Mouse (Mus musculus) heart, embryonic 10.5 days (tissue): ENCODE data around the gene Bcl2l15. TPM values are rescaled to one million over a fixed set of nuclear protein-coding genes. Genes with fewer than 3 reads are reported as not detected.
"Not testable (repeated sequence)": the region's sequence is repeated elsewhere in the genome, so short reads cannot be mapped to it uniquely, and the experiment has no call there.

Source experiments
- DNase-seq: peaks from one replicate; pipeline ENCODE4 v3.0.0-alpha.2; 2017; ENCODE audit warnings: low spot score
- H3K27ac ChIP-seq: fragments of 300-500 bp; sonication (generic); 2 replicates; pipeline ENCODE4 v1.5.1; 2016; ENCODE audit warnings: mild to moderate bottlenecking
- H3K27me3 ChIP-seq: fragments of 300-500 bp; sonication (generic); 2 replicates; pipeline ENCODE4 v1.6.1; 2016; ENCODE audit warnings: mild to moderate bottlenecking; ENCODE audit not compliant: poor library complexity, insufficient read depth, severe bottlenecking
- H3K36me3 ChIP-seq: fragments of 300-500 bp; sonication (generic); 2 replicates; pipeline ENCODE4 v1.6.1; 2016; ENCODE audit warnings: mild to moderate bottlenecking, moderate library complexity
- H3K4me1 ChIP-seq: fragments of 300-500 bp; sonication (generic); 2 replicates; pipeline ENCODE4 v1.6.1; 2016; ENCODE audit warnings: mild to moderate bottlenecking
- H3K4me3 ChIP-seq: fragments of 300-500 bp; sonication (generic); 2 replicates; pipeline ENCODE4 v1.5.1; 2016; ENCODE audit warnings: mild to moderate bottlenecking, moderate library complexity
- H3K9me3 ChIP-seq: fragments of 300-500 bp; sonication (generic); 2 replicates; pipeline ENCODE4 v1.6.1; 2016; ENCODE audit warnings: mild to moderate bottlenecking, moderate library complexity
- WGBS: fragments of 180-500 bp; shearing (Covaris S2); methylation state at CpG from one replicate; pipeline ENCODE4 v1.1.7; 2016; 5-methylcytosine and 5-hydroxymethylcytosine counted together
- polyA plus RNA-seq: library from polyadenylated mRNA; unstranded; fragments of >200 nt; fragmentation: Nextera tagmentation; extraction: Ambion mirVana; gene quantifications from 2 replicates; pipeline ENCODE4 v1.2.1, GENCODE M21; 2016

Bcl2l15 gene
- polyA plus RNA-seq, 1 experiment from 2014 or later, result 0.13 TPM

DNA sequence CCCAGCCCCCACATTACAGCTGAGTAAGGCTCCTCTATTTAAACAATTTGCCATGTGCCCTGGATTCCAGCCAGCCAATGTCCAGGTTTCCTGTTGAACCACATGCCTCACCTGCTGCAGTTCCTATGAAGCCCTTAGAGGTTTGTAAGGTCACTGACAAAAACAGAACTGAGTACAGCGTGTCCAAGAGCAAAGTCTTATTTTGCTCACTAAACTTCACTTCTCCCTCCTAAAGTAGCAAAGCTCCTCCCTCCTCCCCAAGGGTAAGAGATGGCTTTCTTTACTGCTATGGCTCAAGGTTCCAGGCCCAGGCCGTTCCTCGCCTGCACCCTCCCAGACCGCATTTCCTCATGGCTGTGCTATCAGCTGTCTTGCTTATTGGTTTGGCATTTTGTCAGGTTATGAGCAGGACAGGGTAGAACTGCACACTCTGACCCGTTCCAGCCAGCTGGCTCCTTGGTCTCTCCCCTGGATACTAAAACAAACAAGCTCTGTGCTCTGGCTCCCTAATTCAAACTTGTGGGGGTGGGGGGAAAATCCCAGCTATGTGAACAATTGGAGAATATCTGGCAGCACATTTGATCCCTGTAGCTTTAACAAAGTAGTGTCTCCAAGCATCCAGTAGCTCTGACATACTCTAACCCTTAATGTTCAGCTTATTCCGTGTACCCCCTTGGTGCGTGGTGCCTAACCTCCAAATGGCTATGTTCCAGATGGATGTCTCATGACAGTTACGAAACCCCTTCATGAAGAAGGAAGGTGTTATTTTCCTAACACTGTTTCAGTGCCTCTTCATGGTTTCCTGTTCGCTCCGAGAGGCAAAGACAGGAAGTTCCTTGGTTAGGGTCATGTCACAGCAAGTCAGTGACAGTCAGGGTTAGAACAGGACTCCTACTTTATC lies 30.5 kb upstream of the Bcl2l15 start:
- H3K27ac ChIP-seq, result peak overlapping the region; percentile 68
- H3K4me3 ChIP-seq, result no peak overlapping the region
- 67% methylated on average over 10 of the region's 10 CpGs for WGBS
- H3K9me3 ChIP-seq, result no peaks in the 10 kb centered on the region
- no peak for DNase-seq
- H3K4me1 ChIP-seq, result peaks cover 9% of the 10 kb centered on the region
- H3K27me3 ChIP-seq, result no peaks in the 10 kb centered on the region
- peaks cover 43% of the 10 kb centered on the region for H3K36me3 ChIP-seq

DNA sequence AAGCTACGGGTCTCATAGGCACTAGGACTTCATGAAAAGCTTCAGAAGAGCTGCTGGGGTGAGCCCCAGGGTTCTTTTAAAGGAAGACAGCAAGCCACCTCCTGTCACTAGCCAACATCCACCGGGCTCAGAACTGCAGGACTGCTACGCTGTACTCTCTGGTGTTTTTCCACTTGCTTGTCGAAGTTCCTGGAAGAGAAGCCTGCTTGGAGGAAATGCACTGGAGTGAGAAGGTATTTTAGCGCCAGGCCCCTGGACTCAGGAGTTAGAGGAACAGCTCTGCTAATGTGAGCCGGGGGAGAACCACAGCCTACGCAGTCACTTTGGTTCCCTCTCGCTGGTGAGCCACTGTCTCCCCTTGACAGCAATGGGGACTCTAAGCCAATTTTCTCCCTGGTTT lies 29.5 kb upstream of the Bcl2l15 start:
- H3K4me1 ChIP-seq, result peaks cover 11% of the 10 kb centered on the region
- H3K27me3 ChIP-seq, result no peaks in the 10 kb centered on the region
- H3K36me3 ChIP-seq, result peaks cover 49% of the 10 kb centered on the region
- no peaks in the 10 kb centered on the region for H3K9me3 ChIP-seq
- no peak overlapping the region for H3K4me3 ChIP-seq
- WGBS, result 77% methylated on average over 8 of the region's 8 CpGs
- DNase-seq, result no peak
- H3K27ac ChIP-seq, result peak overlapping the region; percentile 37; the same call in 1 of the 2 replicates

DNA sequence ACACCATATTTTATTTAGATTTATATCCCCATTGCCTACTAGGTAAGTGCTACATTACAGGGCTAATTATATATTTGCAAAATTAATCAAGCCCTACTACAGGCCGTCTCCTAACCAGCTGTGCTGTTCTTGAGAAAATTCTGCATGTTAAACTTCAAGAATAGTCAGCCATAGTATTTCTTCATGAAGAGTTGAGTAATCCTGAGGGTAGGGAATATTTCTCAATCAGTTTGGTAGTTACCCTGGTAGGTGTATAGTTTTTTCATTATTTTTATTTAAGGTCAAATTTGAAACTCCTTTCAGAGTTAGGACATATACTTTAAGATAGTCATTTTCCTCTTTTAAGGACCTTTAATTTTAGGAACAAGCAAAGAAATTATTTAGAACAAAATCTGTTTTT lies 26.7 kb upstream of the Bcl2l15 start:
- Histone ChIP-seq H3K27me3 (no peaks in the 10 kb centered on the region), H3K4me1 (peaks cover 27% of the 10 kb centered on the region), H3K9me3 (no peaks in the 10 kb centered on the region), H3K4me3 (no peak overlapping the region), H3K36me3 (peaks cover 48% of the 10 kb centered on the region), H3K27ac (no peak overlapping the region)
- 88% methylated on average over 1 of the region's 1 CpGs for WGBS
- no peak for DNase-seq

DNA sequence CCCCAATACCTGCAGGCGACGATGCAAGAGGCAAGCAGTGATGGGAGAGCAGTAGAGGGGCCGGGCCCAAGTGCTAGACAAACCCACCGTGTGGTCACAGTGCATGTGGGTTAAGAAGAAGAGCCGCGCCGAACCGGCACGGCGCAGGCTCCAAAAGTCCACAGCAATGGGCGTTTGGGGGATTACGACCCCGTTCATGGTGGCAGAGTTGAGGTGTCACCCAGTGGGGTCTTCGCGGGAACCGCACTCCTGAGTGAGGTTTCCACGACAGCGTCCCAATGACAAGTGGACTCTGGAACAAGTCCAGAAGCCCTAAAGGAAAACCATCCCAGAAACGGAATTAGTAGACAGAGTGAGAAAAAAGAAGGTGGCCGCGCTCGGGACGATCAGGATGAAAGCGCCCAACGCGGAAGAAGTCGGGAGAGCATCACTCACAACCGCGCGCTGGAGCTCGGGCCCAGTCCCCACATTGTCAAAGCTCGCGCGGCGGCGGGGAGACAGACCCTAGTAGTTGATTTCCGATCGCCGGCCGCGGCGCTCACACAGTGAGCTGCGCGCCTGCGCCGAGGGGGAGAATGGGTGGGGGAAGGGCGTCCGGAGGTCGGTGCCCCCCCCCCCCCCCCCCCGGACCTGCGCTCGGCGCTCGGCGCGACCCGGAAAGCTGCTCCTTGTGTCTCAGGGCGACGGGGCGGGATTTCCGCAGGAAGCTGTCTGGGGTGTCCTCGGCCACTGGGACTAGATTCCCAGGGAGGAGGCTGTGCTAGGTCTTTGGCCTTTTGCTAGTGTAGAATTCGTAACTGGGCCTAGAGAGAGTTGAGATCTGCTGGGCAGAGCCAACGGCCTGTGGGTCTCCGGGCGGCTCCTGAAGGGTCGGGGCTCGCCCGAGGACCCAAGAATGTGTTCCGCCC lies 23.3 kb upstream of the Bcl2l15 start, which contains the start of the genes Dclre1b, Ap4b1 and Gm43064:
Gene Dclre1b (minus strand): TSS at position 554 of the 908 bp plus-strand sequence.
Gene Ap4b1 (plus strand): TSS at position 630 of the 908 bp plus-strand sequence.
Gene Gm43064 (plus strand): TSS at position 683 of the 908 bp plus-strand sequence.
- Histone ChIP-seq H3K27ac (peak within 1 kb of the TSS; percentile 96), H3K4me1 (peaks cover 18% of the 10 kb centered on the region), H3K36me3 (peaks cover 37% of the 10 kb centered on the region), H3K9me3 (no peaks in the 10 kb centered on the region), H3K4me3 (peak within 1 kb of the TSS; percentile 87), H3K27me3 (no peaks in the 10 kb centered on the region)
- peak; percentile 97 for DNase-seq
- WGBS, result under 1% methylated on average over 62 of the region's 70 CpGs

DNA sequence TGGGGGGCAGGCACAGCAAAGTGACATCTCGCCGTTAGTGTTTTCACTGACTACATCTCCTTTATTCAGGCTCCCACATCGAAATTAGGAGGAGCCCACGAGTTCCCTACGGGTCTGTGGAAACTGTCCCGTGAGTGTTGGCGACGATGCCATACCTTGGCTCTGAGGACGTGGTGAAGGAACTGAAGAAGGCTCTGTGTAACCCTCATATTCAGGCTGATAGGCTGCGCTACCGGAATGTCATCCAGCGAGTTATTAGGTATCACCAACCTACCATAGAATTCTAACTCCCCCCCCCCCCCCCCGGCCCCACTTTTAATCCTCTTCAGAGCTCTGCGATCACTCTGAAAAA lies 22.6 kb upstream of the Bcl2l15 start:
- DNase-seq, result no peak
- Histone ChIP-seq H3K36me3 (peaks cover 34% of the 10 kb centered on the region), H3K4me1 (peaks cover 18% of the 10 kb centered on the region), H3K4me3 (peak overlapping the region; percentile 87), H3K27me3 (no peaks in the 10 kb centered on the region), H3K27ac (peak overlapping the region; percentile 96), H3K9me3 (no peaks in the 10 kb centered on the region)
- WGBS, result 3% methylated on average over 14 of the region's 14 CpGs

DNA sequence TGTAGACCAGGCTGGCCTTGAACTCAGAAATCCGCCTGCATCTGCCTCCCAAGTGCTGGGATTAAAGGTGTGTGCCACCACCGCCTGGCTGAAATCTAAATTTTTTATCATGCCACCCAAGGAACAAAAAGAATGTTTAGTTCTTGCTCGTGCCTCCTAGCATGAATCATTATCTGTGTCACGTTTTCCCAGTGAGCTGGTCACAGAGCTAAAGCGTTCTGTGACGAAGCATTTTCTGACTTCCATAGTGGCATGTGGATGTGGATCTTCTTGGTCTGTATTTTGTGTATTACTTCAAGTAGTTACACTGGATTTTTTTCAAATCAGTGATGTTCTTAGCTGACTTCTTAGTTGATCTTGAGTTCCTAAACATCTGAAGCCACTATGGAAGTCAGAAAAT lies 21.4 kb upstream of the Bcl2l15 start:
- H3K27me3 ChIP-seq, result no peaks in the 10 kb centered on the region
- no peak overlapping the region for H3K4me3 ChIP-seq
- peaks cover 18% of the 10 kb centered on the region for H3K4me1 ChIP-seq
- H3K9me3 ChIP-seq, result no peaks in the 10 kb centered on the region
- no peak for DNase-seq
- 81% methylated on average over 6 of the region's 6 CpGs for WGBS
- peaks cover 37% of the 10 kb centered on the region for H3K36me3 ChIP-seq
- peak overlapping the region; percentile 22; the same call in 1 of the 2 replicates for H3K27ac ChIP-seq

DNA sequence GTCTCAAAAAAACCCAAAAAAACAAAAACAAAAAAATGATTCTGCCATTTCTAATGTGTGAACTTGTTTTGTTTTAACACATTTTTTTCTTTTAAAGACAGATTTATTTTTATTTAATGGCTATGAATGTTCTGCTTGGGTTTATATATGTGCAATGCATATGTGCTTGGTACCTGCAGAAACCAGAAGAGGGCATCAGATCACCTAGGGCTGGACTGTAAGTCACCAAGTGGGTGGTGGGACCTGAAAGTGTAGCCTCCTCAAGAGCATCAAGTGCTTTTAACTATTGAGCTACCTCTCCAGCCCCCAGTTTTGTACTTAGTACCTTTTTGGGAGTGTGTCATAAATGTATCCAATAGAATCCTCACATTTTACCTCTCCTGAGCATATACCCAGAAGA lies 4.9 kb upstream of the Bcl2l15 start:
- H3K27ac ChIP-seq, result no peak overlapping the region

DNA sequence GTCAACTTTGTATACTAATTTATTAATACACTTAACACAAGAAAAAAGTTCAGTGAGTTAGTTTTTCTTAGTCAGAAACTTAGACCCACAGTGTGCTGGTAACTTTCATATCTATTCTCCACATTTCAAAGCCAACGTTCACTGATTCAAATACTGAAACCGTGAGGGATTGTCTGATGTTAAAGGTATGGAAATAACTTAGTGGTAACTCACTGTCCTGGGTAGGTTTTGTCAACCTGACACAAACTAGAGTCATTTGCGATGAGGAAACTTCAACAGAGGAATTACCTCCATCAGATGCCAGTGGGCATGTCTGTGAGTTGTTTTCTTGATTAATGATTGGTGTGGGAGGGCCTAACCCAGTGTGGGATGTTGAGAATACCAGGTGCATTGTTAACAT lies 3.4 kb upstream of the Bcl2l15 start:
- no peak for DNase-seq
- Histone ChIP-seq H3K4me1 (no peaks in the 10 kb centered on the region; the same call in 1 of the 2 replicates), H3K36me3 (no peaks in the 10 kb centered on the region), H3K27me3 (no peaks in the 10 kb centered on the region), H3K4me3 (no peak overlapping the region), H3K9me3 (no peaks in the 10 kb centered on the region), H3K27ac (no peak overlapping the region)
- WGBS, result 86% methylated on average over 3 of the region's 3 CpGs

More for the DNA sequence above, 4.9 kb upstream of the Bcl2l15 start:
- Histone ChIP-seq H3K36me3 (peaks cover 7% of the 10 kb centered on the region; the same call in 1 of the 2 replicates), H3K9me3 (no peaks in the 10 kb centered on the region), H3K4me3 (no peak overlapping the region), H3K4me1 (no peaks in the 10 kb centered on the region; the same call in 1 of the 2 replicates), H3K27me3 (no peaks in the 10 kb centered on the region)
- DNase-seq, result no peak

DNA sequence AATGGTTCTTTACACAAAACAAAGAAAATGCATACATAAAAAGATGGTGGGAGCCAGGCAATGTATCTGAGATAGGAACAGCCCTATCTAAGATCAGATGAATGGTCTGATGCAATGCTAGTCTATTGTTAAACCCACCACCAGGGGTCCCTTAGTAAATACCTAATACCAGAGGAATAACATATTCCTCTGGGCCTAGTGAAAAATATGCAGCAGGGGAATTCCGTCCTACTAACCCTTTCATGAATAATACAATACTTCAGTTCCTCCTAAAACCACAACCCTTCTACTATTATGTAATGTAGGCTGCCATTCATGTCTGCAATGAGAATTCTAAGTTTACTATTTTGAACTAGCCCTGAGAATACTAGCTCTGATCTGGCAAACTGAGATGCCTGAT lies 1.7 kb upstream of the Bcl2l15 start:
- WGBS, result 75% methylated on average over 1 of the region's 1 CpGs

DNA sequence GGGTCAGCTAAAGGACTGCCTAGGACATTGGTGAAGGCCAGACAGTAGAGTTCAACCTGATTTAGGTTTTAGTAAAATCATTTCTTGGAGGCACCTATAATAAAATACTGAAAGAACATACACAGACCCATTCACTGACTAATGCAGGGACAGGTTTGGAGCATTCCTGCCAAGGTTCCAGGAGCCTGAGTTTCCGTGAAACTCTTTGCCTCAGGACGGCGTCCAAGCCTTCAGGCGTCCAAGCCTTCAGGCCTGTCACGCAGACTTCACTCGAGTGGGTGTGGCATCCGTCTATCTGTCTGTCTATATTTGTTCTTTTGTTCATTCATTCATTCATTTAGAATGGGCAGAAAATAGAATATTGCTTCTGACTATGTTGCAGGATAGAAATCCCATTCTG lies 1.3 kb upstream of the Bcl2l15 start:
- H3K4me1 ChIP-seq, result no peaks in the 10 kb centered on the region; the same call in 1 of the 2 replicates
- no peaks in the 10 kb centered on the region for H3K9me3 ChIP-seq
- no peaks in the 10 kb centered on the region for H3K27me3 ChIP-seq
- H3K27ac ChIP-seq, result no peak overlapping the region
- no peaks in the 10 kb centered on the region for H3K36me3 ChIP-seq
- WGBS, result 60% methylated on average over 7 of the region's 7 CpGs
- no peak for DNase-seq
- H3K4me3 ChIP-seq, result no peak overlapping the region

More for the DNA sequence above, 1.7 kb upstream of the Bcl2l15 start:
- not testable (repeated sequence) for H3K36me3 ChIP-seq, H3K9me3 ChIP-seq, H3K4me1 ChIP-seq, H3K27ac ChIP-seq, H3K27me3 ChIP-seq, DNase-seq, H3K4me3 ChIP-seq

DNA sequence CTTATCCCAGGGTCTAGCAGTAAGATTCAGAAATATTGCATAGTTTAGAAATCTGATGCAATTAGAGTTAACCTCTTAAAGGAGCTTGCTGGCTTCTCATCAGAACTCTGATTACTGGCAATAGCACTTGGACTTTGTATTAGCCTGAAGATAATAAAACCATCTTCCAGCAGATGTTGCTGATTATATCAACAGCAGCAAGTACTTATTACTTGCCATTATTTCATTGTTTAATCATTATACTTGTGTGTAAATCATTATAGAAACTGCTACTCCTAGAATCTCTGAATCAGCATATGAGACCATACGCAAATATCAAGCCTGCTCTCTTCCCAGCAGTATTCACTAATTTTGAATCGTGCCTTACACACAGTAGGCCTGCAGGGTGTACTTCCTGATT lies 1.6 kb downstream of the Bcl2l15 start:
- no peaks in the 10 kb centered on the region for H3K9me3 ChIP-seq
- H3K27me3 ChIP-seq, result no peaks in the 10 kb centered on the region
- 93% methylated on average over 2 of the region's 2 CpGs for WGBS
- no peaks in the 10 kb centered on the region for H3K36me3 ChIP-seq
- no peak overlapping the region for H3K27ac ChIP-seq
- no peak for DNase-seq
- H3K4me1 ChIP-seq, result no peaks in the 10 kb centered on the region; the same call in 1 of the 2 replicates
- H3K4me3 ChIP-seq, result no peak overlapping the region

DNA sequence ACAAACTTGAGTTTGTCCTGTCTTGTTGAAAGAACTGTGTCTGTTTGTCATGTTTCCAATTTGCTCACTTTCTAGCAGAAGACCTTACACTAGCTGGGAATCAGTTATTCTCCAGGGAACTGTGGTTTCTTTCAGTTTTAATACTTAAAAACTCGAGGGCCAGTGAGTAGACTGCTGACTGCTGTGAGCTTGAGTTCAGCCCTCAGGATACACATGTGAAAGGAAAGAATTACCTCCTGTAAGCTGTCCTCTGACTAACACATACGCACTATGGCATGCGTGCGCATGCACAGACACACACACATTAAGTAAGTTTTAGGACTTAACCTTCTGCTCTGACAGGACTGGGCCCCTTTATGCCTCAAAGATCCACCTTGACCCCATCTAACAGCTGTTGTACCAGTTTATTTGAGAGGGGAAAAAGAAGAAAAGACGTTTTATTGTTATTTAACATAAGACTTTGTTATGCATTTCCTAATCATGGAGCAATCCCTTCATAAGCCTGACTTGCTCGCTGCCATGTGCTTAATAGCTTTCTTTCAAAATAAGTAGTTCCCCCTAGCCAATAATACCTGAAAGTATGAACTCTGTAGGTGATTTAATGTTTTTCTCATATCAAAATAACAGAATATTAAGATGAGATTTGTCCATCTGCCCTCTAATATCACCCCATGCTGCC lies 3.0 kb downstream of the Bcl2l15 start:
- H3K4me1 ChIP-seq, result no peaks in the 10 kb centered on the region; the same call in 1 of the 2 replicates
- H3K36me3 ChIP-seq, result no peaks in the 10 kb centered on the region
- 78% methylated on average over 6 of the region's 6 CpGs for WGBS
- no peak overlapping the region for H3K4me3 ChIP-seq
- DNase-seq, result no peak
- H3K9me3 ChIP-seq, result no peaks in the 10 kb centered on the region
- H3K27me3 ChIP-seq, result no peaks in the 10 kb centered on the region
- no peak overlapping the region for H3K27ac ChIP-seq
